Mouse (Mus musculus) midbrain, embryonic 16.5 days (tissue): ENCODE measurements at regions not wholly inside any gene's neighbourhood (a gene's known extent, or its start where the extent isn't known, plus 50 kb on each side); places are given as distances from the start of the nearest gene placed in this dataset.

ENCODE experiments used
- ATAC-seq: fragments of 200-750 bp; cut with Nextera tagmentation; 2 replicates; pipeline ENCODE4 v1.8.0; 2017; ENCODE audit warnings: moderate TSS enrichment
- H3K27ac ChIP-seq: fragments of 300-500 bp; sonication (generic); 2 replicates; pipeline ENCODE4 v1.5.1; 2014; ENCODE audit warnings: mild to moderate bottlenecking, low read length, mixed read lengths
- H3K27me3 ChIP-seq: fragments of 300-500 bp; sonication (generic); 2 replicates; pipeline ENCODE4 v1.6.1; 2014; ENCODE audit warnings: low read depth, low read length, mixed read lengths; ENCODE audit not compliant: control insufficient read depth, insufficient read depth
- H3K36me3 ChIP-seq: fragments of 300-500 bp; sonication (generic); 2 replicates; pipeline ENCODE4 v1.6.1; 2014; ENCODE audit warnings: mild to moderate bottlenecking, low read length, moderate library complexity, mixed read lengths; ENCODE audit not compliant: control insufficient read depth, insufficient read depth
- H3K4me1 ChIP-seq: fragments of 300-500 bp; sonication (generic); 2 replicates; pipeline ENCODE4 v1.6.1; 2014; ENCODE audit warnings: mild to moderate bottlenecking, low read length, mixed read lengths; ENCODE audit not compliant: control insufficient read depth, insufficient read depth
- H3K4me2 ChIP-seq: fragments of 300-500 bp; sonication (generic); 2 replicates; pipeline ENCODE4 v1.6.1; 2014; ENCODE audit warnings: mild to moderate bottlenecking, low read length, mixed read lengths
- H3K4me3 ChIP-seq: fragments of 300-500 bp; sonication (generic); 2 replicates; pipeline ENCODE4 v1.5.1; 2014; ENCODE audit warnings: low read depth, mild to moderate bottlenecking, low read length, moderate library complexity, mixed read lengths
- H3K9ac ChIP-seq: fragments of 300-500 bp; sonication (generic); 2 replicates; pipeline ENCODE4 v1.6.1; 2014; ENCODE audit warnings: low read depth, low read length, mixed read lengths
- H3K9me3 ChIP-seq: fragments of 300-500 bp; sonication (generic); replicated peaks from 2 replicates; pipeline ENCODE4 v1.6.1; 2014; ENCODE audit warnings: mild to moderate bottlenecking, low read length, mixed read lengths; ENCODE audit not compliant: control insufficient read depth, poor library complexity, severe bottlenecking
- WGBS: fragments of 180-500 bp; shearing (Covaris S2); extraction: QIAGEN DNeasy Blood & Tissue Kit; methylation state at CpG from one replicate; pipeline ENCODE4 v1.1.7; 2014; 5-methylcytosine and 5-hydroxymethylcytosine counted together

- Histone ChIP-seq H3K4me1 (no peaks in the 10 kb centered on the region), H3K9ac (no peak overlapping the region), H3K9me3 (no peaks in the 10 kb centered on the region), H3K27ac (no peak overlapping the region), H3K4me2 (no peak overlapping the region), H3K4me3 (no peak overlapping the region), H3K27me3 (no peaks in the 10 kb centered on the region), H3K36me3 (no peaks in the 10 kb centered on the region)
- ATAC-seq = no peak
- WGBS = 84% methylated on average over 5 of the region's 5 CpGs
These were observed 253.8 kb downstream of the Bckdhb start for GRCm38 (mm10) chr9:84178705-84179104.

GRCm38 (mm10) chr9:84179238-84179637, 254.3 kb downstream of the Bckdhb start:
- Histone ChIP-seq H3K4me2 (no peak overlapping the region), H3K36me3 (no peaks in the 10 kb centered on the region), H3K4me3 (no peak overlapping the region), H3K9me3 (no peaks in the 10 kb centered on the region), H3K27ac (no peak overlapping the region), H3K4me1 (no peaks in the 10 kb centered on the region), H3K9ac (no peak overlapping the region), H3K27me3 (no peaks in the 10 kb centered on the region)
- no peak for ATAC-seq
- 46% methylated on average over 4 of the region's 4 CpGs for WGBS

GRCm38 (mm10) chr9:84183637-84184374, 258.9 kb downstream of the Bckdhb start:
- Histone ChIP-seq H3K27ac (no peak overlapping the region), H3K27me3 (no peaks in the 10 kb centered on the region), H3K9me3 (no peaks in the 10 kb centered on the region), H3K9ac (no peak overlapping the region), H3K4me1 (no peaks in the 10 kb centered on the region), H3K4me2 (no peak overlapping the region), H3K36me3 (no peaks in the 10 kb centered on the region), H3K4me3 (no peak overlapping the region)
- 63% methylated on average over 6 of the region's 6 CpGs for WGBS
- ATAC-seq = no peak

- H3K27ac ChIP-seq = no peak overlapping the region
- ATAC-seq = no peak
- WGBS = 77% methylated on average over 3 of the region's 3 CpGs
These were observed 262.6 kb downstream of the Bckdhb start for GRCm38 (mm10) chr9:84187531-84187930.

GRCm38 (mm10) chr9:84193405-84193804, 268.5 kb downstream of the Bckdhb start:
- Histone ChIP-seq H3K4me2 (no peak overlapping the region), H3K27me3 (no peaks in the 10 kb centered on the region), H3K4me1 (no peaks in the 10 kb centered on the region), H3K4me3 (no peak overlapping the region), H3K9ac (no peak overlapping the region), H3K27ac (no peak overlapping the region), H3K36me3 (no peaks in the 10 kb centered on the region), H3K9me3 (no peaks in the 10 kb centered on the region)
- WGBS = 75% methylated on average over 1 of the region's 1 CpGs
- ATAC-seq = no peak

More at GRCm38 (mm10) chr9:84187531-84187930, 262.6 kb downstream of the Bckdhb start:
- Histone ChIP-seq H3K9me3 (no peaks in the 10 kb centered on the region), H3K9ac (no peak overlapping the region), H3K27me3 (no peaks in the 10 kb centered on the region), H3K4me1 (no peaks in the 10 kb centered on the region), H3K4me2 (no peak overlapping the region), H3K36me3 (no peaks in the 10 kb centered on the region), H3K4me3 (no peak overlapping the region)

GRCm38 (mm10) chr9:84194716-84195115, 269.8 kb downstream of the Bckdhb start:
- no peaks in the 10 kb centered on the region for H3K4me1 ChIP-seq
- H3K9ac ChIP-seq = no peak overlapping the region
- ATAC-seq = peak; percentile 42; the same call in 1 of the 2 replicates
- no peak overlapping the region for H3K27ac ChIP-seq
- no peaks in the 10 kb centered on the region for H3K27me3 ChIP-seq
- H3K4me2 ChIP-seq = no peak overlapping the region
- 86% methylated on average over 4 of the region's 4 CpGs for WGBS
- H3K4me3 ChIP-seq = no peak overlapping the region
- H3K9me3 ChIP-seq = no peaks in the 10 kb centered on the region
- no peaks in the 10 kb centered on the region for H3K36me3 ChIP-seq

GRCm38 (mm10) chr9:84195338-84195737, 270.4 kb downstream of the Bckdhb start:
- no peaks in the 10 kb centered on the region for H3K36me3 ChIP-seq
- H3K4me1 ChIP-seq = no peaks in the 10 kb centered on the region
- 32% methylated on average over 4 of the region's 4 CpGs for WGBS
- no peak overlapping the region for H3K4me2 ChIP-seq
- H3K9ac ChIP-seq = no peak overlapping the region
- no peaks in the 10 kb centered on the region for H3K9me3 ChIP-seq
- no peak for ATAC-seq
- H3K4me3 ChIP-seq = no peak overlapping the region
- no peaks in the 10 kb centered on the region for H3K27me3 ChIP-seq
- H3K27ac ChIP-seq = no peak overlapping the region

GRCm38 (mm10) chr9:84200208-84200607, 275.3 kb downstream of the Bckdhb start:
- Histone ChIP-seq H3K9ac (no peak overlapping the region), H3K27ac (no peak overlapping the region), H3K4me1 (no peaks in the 10 kb centered on the region), H3K4me3 (no peak overlapping the region), H3K36me3 (no peaks in the 10 kb centered on the region), H3K9me3 (no peaks in the 10 kb centered on the region), H3K4me2 (no peak overlapping the region), H3K27me3 (no peaks in the 10 kb centered on the region)
- WGBS = 91% methylated on average over 3 of the region's 3 CpGs
- no peak for ATAC-seq

GRCm38 (mm10) chr9:84204056-84204455, 279.1 kb downstream of the Bckdhb start:
- ATAC-seq = no peak
- no peaks in the 10 kb centered on the region for H3K4me1 ChIP-seq
- no peaks in the 10 kb centered on the region for H3K27me3 ChIP-seq
- no peak overlapping the region for H3K9ac ChIP-seq
- no peak overlapping the region for H3K4me2 ChIP-seq
- H3K9me3 ChIP-seq = no peaks in the 10 kb centered on the region
- no peak overlapping the region for H3K27ac ChIP-seq
- H3K4me3 ChIP-seq = no peak overlapping the region
- H3K36me3 ChIP-seq = no peaks in the 10 kb centered on the region
- 69% methylated on average over 3 of the region's 3 CpGs for whole genome bisulfite sequencing
